Mouse (Mus musculus) MEL (cell line): Measurements from ENCODE around the gene Lce1m. TPM values are rescaled to one million over a fixed set of nuclear protein-coding genes. Genes with fewer than 3 reads are reported as not detected.

Source experiments
- DNase-seq: peaks from one replicate; pipeline ENCODE4 v3.0.0; 2011; ENCODE audit warnings: low read depth, low spot score
- H3K27ac ChIP-seq: 2 replicates; pipeline ENCODE4 v1.5.1; 2012; ENCODE audit warnings: low read depth, mild to moderate bottlenecking, control low read depth, low read length, moderate library complexity; ENCODE audit not compliant: control insufficient read depth
- H3K27me3 ChIP-seq, 2 experiments: fragments of 150-350 bp in 1 of 2; sonication (generic) in 1 of 2; 2 replicates each; pipeline ENCODE4 v1.6.1; 2012; ENCODE audit warnings: low read length in 2 of 2, mild to moderate bottlenecking in 2 of 2, improper control_type of control experiment in 1 of 2, moderate library complexity in 1 of 2; ENCODE audit not compliant: insufficient read depth in 2 of 2, control insufficient read depth in 1 of 2
- H3K36me3 ChIP-seq, 2 experiments: 2 replicates each; pipeline ENCODE4 v1.6.1; 2012 to 2014; ENCODE audit warnings: low read length in 2 of 2, improper control_type of control experiment in 1 of 2, inconsistent platforms in 1 of 2, mild to moderate bottlenecking in 1 of 2; ENCODE audit not compliant: insufficient read depth in 2 of 2, control insufficient read depth in 1 of 2
- H3K4me1 ChIP-seq, 2 experiments: fragments of 150-350 bp in 1 of 2; sonication (generic) in 1 of 2; 2 replicates each; pipeline ENCODE4 v1.6.1; 2012; ENCODE audit warnings: low read length in 2 of 2, improper control_type of control experiment in 1 of 2, mild to moderate bottlenecking in 1 of 2; ENCODE audit not compliant: insufficient read depth in 2 of 2, control insufficient read depth in 1 of 2
- H3K4me3 ChIP-seq, 2 experiments: fragments of 150-350 bp in 1 of 2; sonication (generic) in 1 of 2; 2 replicates each; pipeline ENCODE4 v1.5.1; 2012; ENCODE audit warnings: low read depth in 2 of 2, low read length in 2 of 2, mild to moderate bottlenecking in 2 of 2, moderate library complexity in 2 of 2, control low read depth in 1 of 2, improper control_type of control experiment in 1 of 2; ENCODE audit not compliant: control insufficient read depth in 1 of 2, insufficient read depth in 1 of 2
- H3K79me2 ChIP-seq: 2 replicates; pipeline ENCODE4 v1.6.1; 2012; ENCODE audit warnings: mild to moderate bottlenecking, low read length, moderate library complexity; ENCODE audit not compliant: control insufficient read depth, poor library complexity, insufficient read depth
- H3K9ac ChIP-seq: 2 replicates; pipeline ENCODE4 v1.6.1; 2012; ENCODE audit warnings: low read depth, mild to moderate bottlenecking, control low read depth, low read length, moderate library complexity; ENCODE audit not compliant: control insufficient read depth, poor library complexity, severe bottlenecking
- H3K9me3 ChIP-seq: fragments of 150-350 bp; sonication (generic); replicated peaks from 2 replicates; pipeline ENCODE4 v1.6.1; 2012; ENCODE audit warnings: mild to moderate bottlenecking, low read length, improper control_type of control experiment, moderate library complexity; ENCODE audit not compliant: insufficient read depth
- CTCF ChIP-seq, 3 experiments: IDR thresholded peaks in 2 of 3; conservative IDR thresholded peaks in 1 of 3; 2 replicates each; pipeline ENCODE4 v1.5.1; 2011 to 2012; ENCODE audit warnings: low read length in 3 of 3, low read depth in 2 of 3, mild to moderate bottlenecking in 2 of 3, improper control_type of control experiment in 1 of 3, inconsistent platforms in 1 of 3, mixed read lengths in 1 of 3, moderate library complexity in 1 of 3; ENCODE audit not compliant: control insufficient read depth in 1 of 3, insufficient read depth in 1 of 3, poor library complexity in 1 of 3, severe bottlenecking in 1 of 3
- EP300 ChIP-seq, 2 experiments: IDR thresholded peaks; 2 replicates each; pipeline ENCODE4 v1.6.1; 2011; ENCODE audit warnings: improper control_type of control experiment in 2 of 2, low read length in 2 of 2, low read depth in 1 of 2, mild to moderate bottlenecking in 1 of 2
- ETS1 ChIP-seq: IDR thresholded peaks from 2 replicates; pipeline ENCODE4 v1.6.1; 2012; ENCODE audit warnings: low read depth, mild to moderate bottlenecking, inconsistent platforms, low read length, improper control_type of control experiment, moderate library complexity
- KAT2A ChIP-seq: conservative IDR thresholded peaks from 2 replicates; pipeline ENCODE4 v1.6.1; 2012; ENCODE audit warnings: low read depth, low read length, improper control_type of control experiment, inconsistent platforms
- MAZ ChIP-seq: IDR thresholded peaks from 2 replicates; pipeline ENCODE4 v1.6.1; 2012; ENCODE audit warnings: low read depth, mild to moderate bottlenecking, inconsistent platforms, low read length, improper control_type of control experiment
- MEF2A ChIP-seq: IDR thresholded peaks from 2 replicates; pipeline ENCODE4 v1.6.1; 2014; ENCODE audit warnings: low read depth, mild to moderate bottlenecking, inconsistent platforms, low read length, improper control_type of control experiment; ENCODE audit not compliant: poor library complexity, insufficient replicate concordance, severe bottlenecking; ENCODE audit errors: extremely low read depth
- MXI1 ChIP-seq: IDR thresholded peaks from 2 replicates; pipeline ENCODE4 v1.6.1; 2011; ENCODE audit warnings: mild to moderate bottlenecking, low read depth, low read length, improper control_type of control experiment
- MYB ChIP-seq: IDR thresholded peaks from 2 replicates; pipeline ENCODE4 v1.6.1; 2011; ENCODE audit warnings: mild to moderate bottlenecking, low read depth, low read length, improper control_type of control experiment
- NELFE ChIP-seq: IDR thresholded peaks from 2 replicates; pipeline ENCODE4 v1.6.1; 2011; ENCODE audit warnings: low read depth, low read length, improper control_type of control experiment
- RAD21 ChIP-seq: IDR thresholded peaks from 2 replicates; pipeline ENCODE4 v1.6.1; 2011; ENCODE audit warnings: mild to moderate bottlenecking, low read depth, low read length, improper control_type of control experiment
- SMC3 ChIP-seq: IDR thresholded peaks from 2 replicates; pipeline ENCODE4 v1.6.1; 2011; ENCODE audit warnings: low read depth, low read length, improper control_type of control experiment
- TAL1 ChIP-seq: IDR thresholded peaks from 2 replicates; pipeline ENCODE4 v1.6.1; 2012; ENCODE audit warnings: mild to moderate bottlenecking, inconsistent platforms, low read length, moderate library complexity, mixed read lengths
- ZC3H11A ChIP-seq: IDR thresholded peaks from 2 replicates; pipeline ENCODE4 v1.6.1; 2012; ENCODE audit warnings: low read depth, mild to moderate bottlenecking, inconsistent platforms, low read length, improper control_type of control experiment
- ZNF384 ChIP-seq: IDR thresholded peaks from 2 replicates; pipeline ENCODE4 v1.6.1; 2012; ENCODE audit warnings: low read depth, mild to moderate bottlenecking, inconsistent platforms, low read length, improper control_type of control experiment
- polyA plus RNA-seq, 2 experiments: library from polyadenylated mRNA; stranded (reverse) in 1 of 2; unstranded in 1 of 2; fragments of >175 nt in 1 of 2; fragments of >200 nt in 1 of 2; gene quantifications; 2 replicates each; pipeline versions ENCODE4 v1.2.1 to v1.2.4; 2012; ENCODE audit warnings: low replicate concordance in 2 of 2, low read depth in 1 of 2; ENCODE audit not compliant: insufficient read length in 2 of 2, insufficient read depth in 1 of 2, missing spikeins in 1 of 2
- total RNA-seq: library from RNA; depleted of rRNA; stranded (reverse); fragments of 300-350 nt; gene quantifications from 2 replicates; pipeline ENCODE4 v1.2.3, GENCODE M21; 2012

The Lce1m gene
- total and polyA plus RNA-seq, 3 experiments: not detected

DNA sequence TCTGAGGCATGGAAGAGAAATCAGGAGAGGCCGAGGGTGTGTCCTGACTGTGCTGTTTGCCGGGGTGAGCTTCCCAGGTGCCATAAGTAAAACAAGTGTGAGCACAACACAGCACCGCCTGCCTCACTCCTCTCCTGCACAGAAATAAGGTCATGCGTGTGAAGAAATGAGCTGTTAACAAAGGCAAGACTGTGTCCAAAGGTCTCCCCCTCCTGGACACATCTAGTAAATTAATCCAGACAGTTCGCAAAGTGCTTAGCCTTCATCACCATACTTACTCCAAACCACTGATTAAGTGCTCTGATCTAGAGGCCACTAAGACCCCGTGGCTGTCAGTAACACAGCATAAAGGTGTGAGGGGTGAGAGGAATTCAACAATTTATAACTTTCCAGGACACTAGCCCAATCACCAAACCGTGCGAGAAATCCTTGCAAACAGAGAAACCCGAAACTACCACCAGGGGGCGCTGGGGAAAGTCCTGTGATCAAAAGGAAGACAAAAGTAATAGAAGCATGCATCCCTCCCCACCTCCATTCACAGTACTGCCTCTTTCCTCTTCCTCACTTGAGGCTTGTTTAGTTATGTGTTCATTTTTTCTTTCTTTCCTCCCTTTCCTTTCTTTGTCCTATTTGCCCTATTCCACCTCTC lies 34.1 kb upstream of the Lce1m start:
- H3K79me2 ChIP-seq: no peaks in the 10 kb centered on the region
- DNase-seq: peak; percentile 37
- no peak overlapping the region for H3K9ac ChIP-seq
- no peaks in the 10 kb centered on the region for H3K9me3 ChIP-seq
- H3K27ac ChIP-seq: no peak overlapping the region
- no peak overlapping the region for H3K4me3 ChIP-seq
- TF ChIP-seq MEF2A (no peak), CTCF (IDR thresholded peaks at IDR 0.05 in 2 of 3, conservative IDR thresholded peaks at IDR 0.05 in 1 of 3; ENCODE audit: control insufficient read depth in 1 of 3, insufficient read depth in 1 of 3, low read depth in 2 of 3, low read length in 3 of 3, poor library complexity in 1 of 3, severe bottlenecking in 1 of 3) (peak; percentile 52 to 54 (median 53)), RAD21 (peak; percentile 2; the same call in 1 of the 2 replicates), EP300 (IDR thresholded peaks at IDR 0.05; ENCODE audit: low read depth in 1 of 2, low read length in 2 of 2) (no peak), TAL1 (no peak), SMC3 (peak; percentile 45)
- TF ChIP-seq, all 39 proteins: peak for 3
- no peaks in the 10 kb centered on the region for H3K27me3 ChIP-seq
- H3K4me1 ChIP-seq: no peaks in the 10 kb centered on the region
- H3K36me3 ChIP-seq: no peaks in the 10 kb centered on the region

DNA sequence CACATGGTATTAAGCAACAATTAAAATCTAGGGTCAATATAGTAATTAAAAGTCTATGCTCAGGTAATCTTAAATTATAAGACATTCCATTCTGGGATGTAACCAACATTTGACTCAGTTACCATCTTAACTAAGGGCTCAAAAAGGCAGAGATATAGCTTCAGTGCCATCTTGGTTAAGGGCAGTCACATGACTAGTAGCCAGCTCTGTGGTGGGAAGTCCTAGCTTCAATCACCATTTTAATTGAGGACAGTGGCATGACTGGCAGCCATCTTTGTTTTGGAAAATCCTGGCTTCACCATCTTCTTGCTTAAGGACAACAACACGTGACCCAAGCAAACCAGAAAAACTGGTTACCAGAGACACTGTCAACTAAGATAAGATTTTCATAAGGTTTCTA lies 31.3 kb upstream of the Lce1m start:
- Histone ChIP-seq H3K27me3 (no peaks in the 10 kb centered on the region), H3K9ac (no peak overlapping the region), H3K4me1 (no peaks in the 10 kb centered on the region), H3K27ac (no peak overlapping the region), H3K4me3 (no peak overlapping the region), H3K79me2 (no peaks in the 10 kb centered on the region), H3K36me3 (no peaks in the 10 kb centered on the region), H3K9me3 (no peaks in the 10 kb centered on the region)
- DNase-seq: no peak
- TF ChIP-seq KAT2A: no peak
- TF ChIP-seq ZC3H11A: no peak
- TF ChIP-seq MYB: no peak
- no peak for TF ChIP-seq CTCF (IDR thresholded peaks at IDR 0.05 in 2 of 3, conservative IDR thresholded peaks at IDR 0.05 in 1 of 3; ENCODE audit: control insufficient read depth in 1 of 3, insufficient read depth in 1 of 3, low read depth in 2 of 3, low read length in 3 of 3, poor library complexity in 1 of 3, severe bottlenecking in 1 of 3)
- no peak for TF ChIP-seq NELFE
- no peak for TF ChIP-seq MXI1
- TF ChIP-seq MAZ: no peak
- TF ChIP-seq SMC3: no peak
- TF ChIP-seq ETS1: no peak

- no peak overlapping the region for H3K4me3 ChIP-seq
- no peaks in the 10 kb centered on the region for H3K9me3 ChIP-seq
- peak; percentile 19; the same call in 1 of the 2 replicates for TF ChIP-seq ZC3H11A
- no peak for TF ChIP-seq ZNF384
- peak; percentile 66 for TF ChIP-seq RAD21
- peak; percentile 54 for TF ChIP-seq SMC3
- TF ChIP-seq CTCF (IDR thresholded peaks at IDR 0.05 in 2 of 3, conservative IDR thresholded peaks at IDR 0.05 in 1 of 3; ENCODE audit: control insufficient read depth in 1 of 3, insufficient read depth in 1 of 3, low read depth in 2 of 3, low read length in 3 of 3, poor library complexity in 1 of 3, severe bottlenecking in 1 of 3): peak; percentile 30 to 63 (median 62); a peak in 5 of 6 replicates
- TF ChIP-seq, all 39 proteins: peak for 4
- no peak overlapping the region for H3K27ac ChIP-seq
- H3K9ac ChIP-seq: no peak overlapping the region
- no peaks in the 10 kb centered on the region for H3K79me2 ChIP-seq
- H3K4me1 ChIP-seq: no peaks in the 10 kb centered on the region
- H3K27me3 ChIP-seq: no peaks in the 10 kb centered on the region
- no peaks in the 10 kb centered on the region for H3K36me3 ChIP-seq
- DNase-seq: peak; percentile 44
These were observed 12.6 kb upstream of the Lce1m start for GRCm38 (mm10) chr3:93031450-93031849.
